Mouse (Mus musculus) forebrain, embryonic 11.5 days (tissue): Measurements from ENCODE around the gene 4930583I09Rik. TPM values are rescaled to one million over a fixed set of nuclear protein-coding genes. Genes with fewer than 3 reads are reported as not detected.

Experiments
- ATAC-seq: fragments of 200-750 bp; cut with Nextera tagmentation; replicated peaks from 2 replicates; pipeline ENCODE4 v1.8.0; 2017; ENCODE audit warnings: moderate TSS enrichment; ENCODE audit not compliant: low FRiP score
- DNase-seq: peaks from one replicate; pipeline ENCODE4 v3.0.0-alpha.2; 2017; ENCODE audit warnings: low spot score
- H3K27ac ChIP-seq: fragments of 300-500 bp; sonication (generic); 2 replicates; pipeline ENCODE4 v1.5.1; 2014; ENCODE audit warnings: low read depth, low read length
- H3K27me3 ChIP-seq: fragments of 300-500 bp; sonication (generic); 2 replicates; pipeline ENCODE4 v1.6.1; 2014; ENCODE audit warnings: mild to moderate bottlenecking, low read length, mixed read lengths; ENCODE audit not compliant: control insufficient read depth, insufficient read depth
- H3K36me3 ChIP-seq: fragments of 300-500 bp; sonication (generic); 2 replicates; pipeline ENCODE4 v1.6.1; 2014; ENCODE audit warnings: mild to moderate bottlenecking, low read length, moderate library complexity, mixed read lengths; ENCODE audit not compliant: control insufficient read depth, insufficient read depth
- H3K4me1 ChIP-seq: fragments of 300-500 bp; sonication (generic); replicated peaks from 2 replicates; pipeline ENCODE4 v1.6.1; 2014; ENCODE audit warnings: low read length, mixed read lengths; ENCODE audit not compliant: control insufficient read depth, insufficient read depth
- H3K4me2 ChIP-seq: fragments of 300-500 bp; sonication (generic); 2 replicates; pipeline ENCODE4 v1.6.1; 2014; ENCODE audit warnings: low read depth, mild to moderate bottlenecking, low read length, moderate library complexity, mixed read lengths; ENCODE audit not compliant: severe bottlenecking
- H3K4me3 ChIP-seq: fragments of 300-500 bp; sonication (generic); 2 replicates; pipeline ENCODE4 v1.5.1; 2014; ENCODE audit warnings: low read depth, low read length
- H3K9ac ChIP-seq: fragments of 300-500 bp; sonication (generic); 2 replicates; pipeline ENCODE4 v1.6.1; 2014; ENCODE audit warnings: low read length
- H3K9me3 ChIP-seq: fragments of 300-500 bp; sonication (generic); 2 replicates; pipeline ENCODE4 v1.6.1; 2016; ENCODE audit warnings: low read length, mixed read lengths; ENCODE audit not compliant: control insufficient read depth
- WGBS: fragments of 180-500 bp; shearing (Covaris S2); extraction: QIAGEN DNeasy Blood & Tissue Kit; methylation state at CpG from one replicate; pipeline ENCODE4 v1.1.7; 2014; 5-methylcytosine and 5-hydroxymethylcytosine counted together
- polyA plus RNA-seq: library from polyadenylated mRNA; unstranded; fragments of >200 nt; fragmentation: Nextera tagmentation; extraction: Ambion mirVana; gene quantifications from 2 replicates; pipeline ENCODE4 v1.2.1, GENCODE M21; 2014

4930583I09Rik gene
- polyA plus RNA-seq, 1 experiment from 2014 or later: not detected

GRCm38 (mm10) chr17:64813568-64813967 lies 22.3 kb downstream of the 4930583I09Rik start:
- DNase-seq (no peak), ATAC-seq (no peak)
- Histone ChIP-seq H3K9me3 (no peaks in the 10 kb centered on the region), H3K4me2 (no peak overlapping the region), H3K4me1 (no peaks in the 10 kb centered on the region), H3K4me3 (no peak overlapping the region), H3K36me3 (no peaks in the 10 kb centered on the region), H3K9ac (no peak overlapping the region), H3K27me3 (no peaks in the 10 kb centered on the region), H3K27ac (no peak overlapping the region)
- 91% methylated on average over 6 of the region's 6 CpGs for WGBS

DNA sequence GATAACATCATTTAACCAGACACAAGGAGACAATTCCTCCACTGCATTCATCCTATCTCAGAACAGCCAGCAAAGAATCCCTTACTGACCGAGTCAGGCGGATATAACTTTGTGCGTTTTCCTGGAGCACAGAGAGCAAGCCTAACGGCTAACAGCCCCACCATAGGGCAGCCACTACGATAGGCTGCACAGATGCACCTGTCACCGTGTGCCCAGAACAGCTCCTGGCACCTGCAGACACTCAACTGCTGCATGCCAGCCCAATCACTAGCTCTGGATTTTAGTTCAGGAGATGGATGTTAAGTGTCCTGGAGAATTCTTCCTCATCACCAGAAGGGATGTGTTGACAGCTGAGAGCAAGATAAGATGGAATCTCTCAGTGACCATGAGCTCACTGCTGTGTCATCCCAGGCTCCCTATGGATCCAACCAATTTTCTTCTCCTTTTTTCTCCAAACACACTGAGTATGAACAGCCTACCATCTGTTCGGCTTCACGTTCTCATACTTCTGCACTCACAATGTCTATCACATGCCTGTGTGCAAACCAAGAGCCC lies 29.8 kb downstream of the 4930583I09Rik start:
- WGBS: 84% methylated on average over 8 of the region's 8 CpGs
- H3K9me3 ChIP-seq: no peaks in the 10 kb centered on the region
- no peaks in the 10 kb centered on the region for H3K36me3 ChIP-seq
- no peak for ATAC-seq
- no peak overlapping the region for H3K9ac ChIP-seq
- no peaks in the 10 kb centered on the region; the same call in 1 of the 2 replicates for H3K4me1 ChIP-seq
- H3K27ac ChIP-seq: no peak overlapping the region
- H3K4me3 ChIP-seq: no peak overlapping the region
- no peaks in the 10 kb centered on the region for H3K27me3 ChIP-seq
- DNase-seq: no peak
- no peak overlapping the region for H3K4me2 ChIP-seq

DNA sequence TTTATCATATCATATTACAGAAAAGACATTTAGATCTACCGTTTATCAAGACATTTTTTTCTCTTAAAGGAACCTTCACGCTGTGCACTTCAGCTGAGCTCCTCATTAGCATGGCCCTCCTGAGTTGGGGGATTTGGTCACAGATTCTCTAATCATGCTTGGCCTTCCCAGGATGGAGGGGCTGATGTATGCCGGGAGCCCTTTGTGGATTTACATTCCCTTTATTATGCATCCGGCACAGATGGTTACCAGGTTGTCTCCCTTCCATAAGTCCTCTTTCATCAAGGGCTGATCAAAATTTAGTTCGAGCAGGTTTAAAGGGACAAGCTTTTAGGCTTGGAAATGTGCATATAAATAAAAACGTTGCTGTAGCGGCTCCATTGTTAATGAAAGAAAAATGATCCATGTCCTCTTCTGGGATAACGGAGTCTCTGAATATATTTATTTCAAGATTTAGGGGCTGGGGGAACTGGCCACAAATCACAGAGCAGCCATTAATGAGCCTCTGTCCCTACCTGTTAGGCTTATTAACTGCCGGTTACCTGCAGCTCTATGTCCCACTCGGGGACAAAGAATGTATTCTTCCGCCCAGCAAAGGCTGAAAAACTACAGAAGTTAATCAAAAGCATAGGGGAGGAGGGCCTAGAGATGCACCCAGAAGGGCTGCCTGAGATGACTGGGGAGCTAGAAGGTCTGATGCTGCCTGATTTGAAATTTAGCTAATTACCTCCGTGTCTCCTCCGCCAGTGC lies 31.3 kb downstream of the 4930583I09Rik start:
- DNase-seq (no peak), ATAC-seq (0 out of 2 replicates have a peak, but pooled peaks have one; percentile 24)
- no peak overlapping the region for H3K27ac ChIP-seq
- H3K9me3 ChIP-seq: no peaks in the 10 kb centered on the region
- H3K36me3 ChIP-seq: no peaks in the 10 kb centered on the region
- H3K4me3 ChIP-seq: no peak overlapping the region
- H3K27me3 ChIP-seq: no peaks in the 10 kb centered on the region
- WGBS: 59% methylated on average over 13 of the region's 13 CpGs
- no peak overlapping the region for H3K4me2 ChIP-seq
- H3K4me1 ChIP-seq: no peaks in the 10 kb centered on the region; the same call in 1 of the 2 replicates
- H3K9ac ChIP-seq: no peak overlapping the region

DNA sequence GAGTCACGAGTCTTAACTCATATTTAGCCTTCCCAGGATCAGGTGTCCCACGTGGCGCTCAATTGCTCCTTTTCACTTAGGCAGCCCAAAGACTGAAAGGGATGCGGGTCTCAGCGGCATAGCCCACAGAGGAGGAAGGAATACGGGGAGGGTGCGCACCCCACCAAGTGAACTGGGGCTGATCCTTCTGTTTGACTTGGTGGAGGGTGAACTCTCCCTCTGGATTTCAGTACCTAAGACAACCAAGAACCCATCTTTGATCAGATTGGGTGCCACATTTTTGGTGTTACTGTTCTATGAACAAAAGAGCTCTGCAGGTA lies 33.0 kb downstream of the 4930583I09Rik start:
- H3K4me2 ChIP-seq: no peak overlapping the region
- H3K9me3 ChIP-seq: no peaks in the 10 kb centered on the region
- H3K4me1 ChIP-seq: no peaks in the 10 kb centered on the region; the same call in 1 of the 2 replicates
- no peaks in the 10 kb centered on the region for H3K36me3 ChIP-seq
- DNase-seq (no peak), ATAC-seq (0 out of 2 replicates have a peak, but pooled peaks have one; percentile 23)
- no peak overlapping the region for H3K27ac ChIP-seq
- 56% methylated on average over 7 of the region's 7 CpGs for WGBS
- no peak overlapping the region for H3K4me3 ChIP-seq
- no peaks in the 10 kb centered on the region for H3K27me3 ChIP-seq
- no peak overlapping the region for H3K9ac ChIP-seq

DNA sequence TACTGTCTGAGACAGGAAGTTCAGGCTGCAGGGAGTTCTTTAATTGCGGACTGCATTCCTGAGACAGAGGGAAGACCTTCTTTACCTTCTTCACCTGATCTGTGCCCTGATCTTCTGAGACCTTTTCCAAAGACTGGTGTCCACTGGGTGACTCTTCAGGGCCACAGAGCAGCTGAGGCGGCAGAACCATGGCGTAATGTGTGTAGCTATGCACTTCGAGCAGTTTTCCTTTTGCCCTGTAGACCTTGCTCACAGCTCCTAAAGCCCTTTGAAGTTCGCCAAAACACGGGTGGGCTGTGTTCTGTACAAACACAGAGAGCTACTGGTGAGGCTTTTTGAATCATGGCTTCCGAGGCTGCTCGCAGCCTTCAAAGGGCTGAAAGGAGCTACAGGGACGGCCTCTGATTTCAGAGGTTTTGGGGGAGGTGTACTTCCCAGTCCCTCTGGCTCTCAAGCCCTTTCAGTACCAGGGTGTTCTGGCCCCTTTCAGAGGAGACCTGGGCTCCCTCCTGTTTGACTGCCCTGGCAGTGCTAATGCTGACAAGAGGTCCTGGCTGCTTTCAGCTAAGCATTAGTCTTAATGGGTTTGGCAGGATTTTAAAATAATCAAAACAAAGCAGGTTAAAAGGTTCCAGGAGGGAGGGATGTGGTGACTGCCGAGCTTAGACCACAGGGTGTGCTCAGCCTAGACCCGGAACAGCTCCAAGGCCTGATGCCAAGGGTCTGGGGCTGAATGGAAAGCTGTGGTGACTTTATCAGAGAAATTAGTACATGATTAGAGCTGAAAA lies 33.5 kb downstream of the 4930583I09Rik start:
- H3K36me3 ChIP-seq: no peaks in the 10 kb centered on the region
- H3K27me3 ChIP-seq: no peaks in the 10 kb centered on the region
- DNase-seq (no peak), ATAC-seq (peak; percentile 61)
- no peak overlapping the region for H3K4me3 ChIP-seq
- H3K4me1 ChIP-seq: no peaks in the 10 kb centered on the region; the same call in 1 of the 2 replicates
- 35% methylated on average over 11 of the region's 11 CpGs for WGBS
- H3K27ac ChIP-seq: no peak overlapping the region
- H3K4me2 ChIP-seq: no peak overlapping the region
- no peak overlapping the region; the same call in 1 of the 2 replicates for H3K9ac ChIP-seq
- no peaks in the 10 kb centered on the region for H3K9me3 ChIP-seq

DNA sequence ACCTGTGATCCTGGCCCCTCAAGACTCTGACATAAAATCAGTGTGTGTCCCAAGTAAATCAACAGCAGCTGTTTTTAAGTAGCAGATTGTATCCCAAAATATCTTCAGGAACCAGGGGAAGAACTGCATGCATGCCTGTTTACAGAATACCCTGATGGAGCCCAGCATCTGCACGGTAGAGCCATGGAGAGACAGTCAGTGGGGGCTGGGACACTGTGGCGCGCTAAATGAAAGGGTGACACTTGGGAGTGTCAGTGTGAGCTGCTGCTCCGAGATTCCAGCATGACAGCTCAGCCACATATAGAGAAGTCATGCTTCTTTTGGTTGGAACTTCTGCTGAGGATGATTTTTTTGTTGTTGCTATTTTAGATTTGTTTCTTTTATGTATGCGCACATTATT lies 43.2 kb downstream of the 4930583I09Rik start:
- ATAC-seq (no peak), DNase-seq (no peak)
- no peaks in the 10 kb centered on the region for H3K9me3 ChIP-seq
- WGBS: 90% methylated on average over 5 of the region's 5 CpGs
- H3K36me3 ChIP-seq: no peaks in the 10 kb centered on the region
- H3K9ac ChIP-seq: no peak overlapping the region
- H3K4me3 ChIP-seq: no peak overlapping the region
- no peaks in the 10 kb centered on the region for H3K4me1 ChIP-seq
- H3K27ac ChIP-seq: no peak overlapping the region
- no peak overlapping the region for H3K4me2 ChIP-seq
- H3K27me3 ChIP-seq: no peaks in the 10 kb centered on the region

DNA sequence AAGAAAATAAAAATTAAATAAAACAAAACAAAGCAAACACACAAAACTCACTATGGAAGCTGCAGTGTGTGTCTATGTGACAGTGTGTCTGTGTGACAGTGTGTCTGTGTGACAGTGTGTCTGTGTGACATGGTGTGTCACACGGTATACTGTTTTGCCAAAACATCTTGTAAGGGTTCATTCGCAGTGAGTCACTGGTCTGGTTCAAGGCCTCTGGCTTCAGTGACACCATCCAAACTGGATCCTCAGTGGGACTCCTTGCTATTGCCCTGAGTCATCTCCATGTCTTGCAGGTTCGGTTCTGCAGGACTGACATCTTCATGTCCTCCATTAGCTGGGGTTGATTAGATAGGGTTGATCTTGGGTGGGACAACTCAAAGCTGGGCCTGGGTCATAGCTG lies 43.8 kb downstream of the 4930583I09Rik start:
- Histone ChIP-seq H3K4me1 (no peaks in the 10 kb centered on the region), H3K9me3 (no peaks in the 10 kb centered on the region), H3K27me3 (no peaks in the 10 kb centered on the region), H3K27ac (no peak overlapping the region), H3K4me3 (no peak overlapping the region), H3K9ac (no peak overlapping the region), H3K36me3 (no peaks in the 10 kb centered on the region), H3K4me2 (no peak overlapping the region)
- no peak for DNase-seq
- ATAC-seq: no peak
- WGBS: 87% methylated on average over 3 of the region's 3 CpGs

GRCm38 (mm10) chr17:64789175-64789574 lies 46.7 kb downstream of the 4930583I09Rik start:
- H3K9ac ChIP-seq: no peak overlapping the region
- H3K36me3 ChIP-seq: no peaks in the 10 kb centered on the region
- no peak for DNase-seq
- no peaks in the 10 kb centered on the region for H3K9me3 ChIP-seq
- 86% methylated on average over 3 of the region's 3 CpGs for WGBS
- no peaks in the 10 kb centered on the region for H3K27me3 ChIP-seq
- H3K4me2 ChIP-seq: no peak overlapping the region
- H3K27ac ChIP-seq: no peak overlapping the region
- H3K4me3 ChIP-seq: no peak overlapping the region
- ATAC-seq: no peak
- no peaks in the 10 kb centered on the region for H3K4me1 ChIP-seq
